Comparison of ENCODE assay signal across 22 mouse cellular contexts in genomic region chr4:150595991-150596390, GRCm38 (mm10). TPM values are rescaled to one million over a fixed set of nuclear protein-coding genes. Genes with fewer than 3 reads are reported as not detected.
DNase-seq lines count a peak whose midpoint lies in the region; TF ChIP-seq lines count a peak whose summit lies in the region.
"Had no signal": no experiment of that assay in that cellular context is flagged by ENCODE, and none has a peak within 500 bp of the region (broad histone marks: within the 10 kb centered on the region; RNA-seq: fewer than 3 reads in every experiment).

No protein-coding gene starts in this region.

- intact Hi-C loops in left cerebral cortex, adult 2 months (cut with DNase I): no loop called here

- H3K27me3 ChIP-seq in heart, embryonic 10.5 days (ENCODE audit: insufficient read depth, poor library complexity, severe bottlenecking): no peaks in the 10 kb centered on the region
- H3K27me3 ChIP-seq: CH12.LX; forebrain, embryonic 13.5 days; heart, embryonic 13.5 days; Patski had no signal

- TF ChIP-seq CTCF in left cerebral cortex, adult 2 months (IDR thresholded peaks at IDR 0.05): no peak

- peaks cover 73% of the 10 kb centered on the region for H3K4me1 ChIP-seq in heart, embryonic 10.5 days

- peak; percentile 61 for DNase-seq in heart, embryonic 10.5 days (ENCODE audit: low spot score)
- DNase-seq in heart, adult 11 months: no peak
- DNase-seq in left cerebral cortex, adult 2 months (ENCODE audit: extremely low spot score in 1 of 2, low spot score in 2 of 2): no peak
- DNase-seq in left cerebral cortex, adult 11 months (ENCODE audit: low spot score): no peak
- DNase-seq in right cerebral cortex, adult 18-20 months: peak; percentile 47
- DNase-seq in right cerebral cortex, postnatal 25 days: no peak
- DNase-seq in urinary bladder, adult 2 months (ENCODE audit: low spot score): no peak
- DNase-seq: adrenal gland, adult 2 months; adrenal gland, postnatal 25 days; cerebellum, adult 2 months; cerebellum, postnatal 10 days; forebrain, postnatal 0 days; gastrocnemius, postnatal 10 days; heart, postnatal 36 days had no signal

- no peak overlapping the region for H3K4me3 ChIP-seq in heart, embryonic 10.5 days
- H3K4me3 ChIP-seq in left cerebral cortex, adult 2 months: no peak overlapping the region
- H3K4me3 ChIP-seq: embryonic facial prominence, embryonic 10.5 days; forebrain, embryonic 13.5 days; heart, embryonic 13.5 days had no signal

- H3K9me3 ChIP-seq in heart, embryonic 10.5 days: no peaks in the 10 kb centered on the region
- H3K9me3 ChIP-seq: embryonic facial prominence, embryonic 10.5 days; forebrain, embryonic 13.5 days; heart, embryonic 13.5 days had no signal

- no peaks in the 10 kb centered on the region for H3K36me3 ChIP-seq in heart, embryonic 10.5 days
- H3K36me3 ChIP-seq: embryonic facial prominence, embryonic 10.5 days; heart, embryonic 13.5 days had no signal

- no peak overlapping the region for H3K27ac ChIP-seq in heart, embryonic 10.5 days
- H3K27ac ChIP-seq in left cerebral cortex, adult 2 months: peak overlapping the region; percentile 41; the same call in 1 of the 2 replicates
- H3K27ac ChIP-seq: embryonic facial prominence, embryonic 10.5 days; forebrain, embryonic 13.5 days; heart, embryonic 13.5 days; hindbrain, postnatal 0 days had no signal

- 76% methylated on average over 5 of the region's 5 CpGs for WGBS in heart, embryonic 10.5 days

RNA-seq across cellular contexts. Expression of gene Slc45a1, which starts 56.0 kb away (rescaled TPM):
- polyA plus RNA-seq in heart, embryonic 10.5 days (2016; fragmentation: Nextera tagmentation; extraction: Ambion mirVana): 0.10 and 0.15 TPM in 2 replicates
- total RNA-seq in left cerebral cortex, adult 2 months (2021): 10 to 100 TPM; 44.4 to 49.0 TPM
- 0.04 and 0.06 TPM in 2 replicates for polyA plus RNA-seq in urinary bladder, adult 2 months (2012; rRNA removed)
- total RNA-seq: CH12.LX; gastrocnemius, postnatal 10 days; heart, adult 8-10 months; heart, postnatal 36 days had no signal
- polyA plus RNA-seq: heart, postnatal 0 days; Patski had no signal

Comparison
In these comparisons a context has a peak if more than half of its experiments do, and no peak if none do; other contexts are left out.
1. DNase-seq: peak in heart, embryonic 10.5 days (single experiment) and right cerebral cortex, adult 18-20 months (single experiment); none in heart, adult 11 months (single experiment), left cerebral cortex, adult 2 months (0 of 2), left cerebral cortex, adult 11 months (single experiment), right cerebral cortex, postnatal 25 days (single experiment) and urinary bladder, adult 2 months (single experiment).